Mouse (Mus musculus) common myeloid progenitor, adult 5-6 weeks (primary cell): Measurements from ENCODE around the gene Ccdc149. TPM values are rescaled to one million over a fixed set of nuclear protein-coding genes. Genes with fewer than 3 reads are reported as not detected.

Experiments used
- ATAC-seq: replicated peaks from 2 replicates; pipeline ENCODE4 v1.8.0; 2016; ENCODE audit warnings: low read depth, mild to moderate bottlenecking, moderate TSS enrichment, inconsistent platforms; ENCODE audit not compliant: poor library complexity, severe bottlenecking
- total RNA-seq: library from RNA; stranded (forward); fragments of 200-1000, 187-1606 nt; gene quantifications from 2 replicates; pipeline ENCODE4 v1.2.3, GENCODE M21; 2017

Gene Ccdc149
- total RNA-seq, 1 experiment from 2014 or later: not detected

- ATAC-seq: no peak
These were observed 20.5 kb downstream of the Ccdc149 start for GRCm38 (mm10) chr5:52450821-52451220.

- no peak for ATAC-seq
These were observed 22.1 kb downstream of the Ccdc149 start for GRCm38 (mm10) chr5:52449187-52449586.

GRCm38 (mm10) chr5:52440278-52440677 lies 31.0 kb downstream of the Ccdc149 start:
- ATAC-seq: no peak

- no peak for ATAC-seq
These were observed 32.4 kb downstream of the Ccdc149 start for GRCm38 (mm10) chr5:52438946-52439345.

GRCm38 (mm10) chr5:52435533-52435932 lies 35.8 kb downstream of the Ccdc149 start:
- ATAC-seq: 0 out of 2 replicates have a peak, but pooled peaks have one; percentile 36

- ATAC-seq: peak; percentile 50
These were observed 40.0 kb downstream of the Ccdc149 start for GRCm38 (mm10) chr5:52431276-52431844.

GRCm38 (mm10) chr5:52429731-52430480 lies 41.4 kb downstream of the Ccdc149 start:
- ATAC-seq: no peak

- ATAC-seq: no peak
These were observed 42.7 kb downstream of the Ccdc149 start for GRCm38 (mm10) chr5:52428613-52429012.

- ATAC-seq: no peak
These were observed 45.5 kb downstream of the Ccdc149 start for GRCm38 (mm10) chr5:52425819-52426218.

GRCm38 (mm10) chr5:52423893-52424292 lies 47.4 kb downstream of the Ccdc149 start:
- ATAC-seq: 0 out of 2 replicates have a peak, but pooled peaks have one; percentile 45

GRCm38 (mm10) chr5:52416485-52416884 lies 54.8 kb downstream of the Ccdc149 start:
- ATAC-seq: no peak

GRCm38 (mm10) chr5:52415917-52416316 lies 55.4 kb downstream of the Ccdc149 start:
- ATAC-seq: no peak

- no peak for ATAC-seq
These were observed 56.1 kb downstream of the Ccdc149 start for GRCm38 (mm10) chr5:52415193-52415592.

GRCm38 (mm10) chr5:52411567-52411966 lies 59.8 kb downstream of the Ccdc149 start:
- peak; percentile 74 for ATAC-seq

- no peak for ATAC-seq
These were observed 61.1 kb downstream of the Ccdc149 start for GRCm38 (mm10) chr5:52410197-52410596.

- no peak for ATAC-seq
These were observed 62.5 kb downstream of the Ccdc149 start for GRCm38 (mm10) chr5:52408668-52409315.

- ATAC-seq: no peak
These were observed 66.9 kb downstream of the Ccdc149 start for GRCm38 (mm10) chr5:52404373-52404772.

GRCm38 (mm10) chr5:52393756-52394155 lies 77.6 kb downstream of the Ccdc149 start:
- no peak for ATAC-seq

- ATAC-seq: no peak
These were observed 79.8 kb downstream of the Ccdc149 start for GRCm38 (mm10) chr5:52391471-52391870.

GRCm38 (mm10) chr5:52390381-52390780 lies 80.9 kb downstream of the Ccdc149 start:
- ATAC-seq: no peak

GRCm38 (mm10) chr5:52388092-52388749 lies 83.1 kb downstream of the Ccdc149 start:
- no peak for ATAC-seq
